Mouse (Mus musculus) C2C12 (cell line): ENCODE results near the gene Celf2. TPM values are rescaled to one million over a fixed set of nuclear protein-coding genes. Genes with fewer than 3 reads are reported as not detected.

ENCODE experiments used
- H3K27me3 ChIP-seq: one replicate; pipeline ENCODE4 v1.6.1; 2011; ENCODE audit not compliant: control insufficient read depth, insufficient read depth, insufficient read length
- H3K36me3 ChIP-seq: one replicate; pipeline ENCODE4 v1.6.1; 2011; ENCODE audit not compliant: control insufficient read depth, insufficient read depth
- H3K4me3 ChIP-seq: one replicate; pipeline ENCODE4 v1.5.1; 2011; ENCODE audit warnings: mild to moderate bottlenecking, control low read depth; ENCODE audit not compliant: poor library complexity, insufficient read depth, severe bottlenecking
- H3K79me2 ChIP-seq: one replicate; pipeline ENCODE4 v1.6.1; 2011; ENCODE audit not compliant: control insufficient read depth, insufficient read depth
- H3K79me3 ChIP-seq: one replicate; pipeline ENCODE4 v1.6.1; 2011; ENCODE audit warnings: low read depth, control low read depth
- H3ac ChIP-seq: one replicate; pipeline ENCODE3; 2011; ENCODE audit warnings: low read depth; ENCODE audit not compliant: control insufficient read depth, insufficient read length
- CEBPB ChIP-seq: IDR thresholded peaks from one replicate; pipeline ENCODE4 v1.6.1; 2011; ENCODE audit warnings: low read depth, mild to moderate bottlenecking, control low read depth, moderate library complexity
- CTCF ChIP-seq: IDR thresholded peaks from one replicate; pipeline ENCODE4 v1.5.1; 2011; ENCODE audit not compliant: control insufficient read depth, insufficient read depth, insufficient read length
- FOSL1 ChIP-seq: IDR thresholded peaks from one replicate; pipeline ENCODE4 v1.8.0; 2011; ENCODE audit warnings: mild to moderate bottlenecking, low read length; ENCODE audit not compliant: poor library complexity, insufficient read depth, severe bottlenecking
- MAX ChIP-seq: IDR thresholded peaks from one replicate; pipeline ENCODE4 v1.6.1; 2011; ENCODE audit warnings: mild to moderate bottlenecking, control low read depth
- MYOD1 ChIP-seq: IDR thresholded peaks from one replicate; pipeline ENCODE4 v1.6.1; 2011; ENCODE audit warnings: low read depth; ENCODE audit not compliant: control insufficient read depth, insufficient read length
- MYOG ChIP-seq: IDR thresholded peaks from one replicate; pipeline ENCODE4 v1.6.1; 2011; ENCODE audit not compliant: control insufficient read depth, insufficient read length; ENCODE audit errors: extremely low read depth
- USF1 ChIP-seq: IDR thresholded peaks from one replicate; pipeline ENCODE4 v1.6.1; 2011; ENCODE audit warnings: low read depth, mild to moderate bottlenecking, control low read depth, moderate library complexity
- polyA plus RNA-seq: library from polyadenylated mRNA; unstranded; fragments of >200 nt; fragmentation: generic; extraction: Trizol; gene quantifications from one replicate; pipeline ENCODE4 v1.2.1, GENCODE M21; 2012; ENCODE audit warnings: missing spikeins

Celf2 gene
- polyA plus RNA-seq, 1 experiment = 14.3 TPM

- TF ChIP-seq MYOD1 (no peak), MYOG (no peak), USF1 (no peak), CTCF (no peak), CEBPB (no peak), FOSL1 (no peak), MAX (no peak)
- Histone ChIP-seq H3K79me3 (no peaks in the 10 kb centered on the region), H3ac (no peak overlapping the region), H3K27me3 (no peaks in the 10 kb centered on the region), H3K36me3 (no peaks in the 10 kb centered on the region), H3K79me2 (peaks cover 14% of the 10 kb centered on the region), H3K4me3 (no peak overlapping the region)
These were observed 425.8 kb downstream of the Celf2 start for GRCm38 (mm10) chr2:7083489-7084090.

GRCm38 (mm10) chr2:7082376-7083025 is 426.9 kb downstream of the Celf2 start:
- H3ac ChIP-seq = no peak overlapping the region
- TF ChIP-seq MYOG = no peak
- no peak for TF ChIP-seq MYOD1
- no peak for TF ChIP-seq USF1
- TF ChIP-seq FOSL1 = no peak
- TF ChIP-seq CEBPB = no peak
- TF ChIP-seq CTCF = no peak
- no peak for TF ChIP-seq MAX

GRCm38 (mm10) chr2:7080794-7081783 is 428.3 kb downstream of the Celf2 start:
- H3K79me2 ChIP-seq = peaks cover 23% of the 10 kb centered on the region
- H3K36me3 ChIP-seq = no peaks in the 10 kb centered on the region
- peaks cover 3% of the 10 kb centered on the region for H3K79me3 ChIP-seq
- H3K4me3 ChIP-seq = peak overlapping the region; percentile 22
- TF ChIP-seq MYOD1 (no peak), CTCF (no peak), USF1 (no peak), MYOG (no peak), MAX (no peak), CEBPB (no peak), FOSL1 (no peak)
- H3ac ChIP-seq = peak overlapping the region; percentile 76
- H3K27me3 ChIP-seq = no peaks in the 10 kb centered on the region

More at GRCm38 (mm10) chr2:7082376-7083025, 426.9 kb downstream of the Celf2 start:
- no peaks in the 10 kb centered on the region for H3K27me3 ChIP-seq
- no peak overlapping the region for H3K4me3 ChIP-seq
- no peaks in the 10 kb centered on the region for H3K36me3 ChIP-seq
- H3K79me2 ChIP-seq = peaks cover 23% of the 10 kb centered on the region
- H3K79me3 ChIP-seq = no peaks in the 10 kb centered on the region

- H3K4me3 ChIP-seq = peak overlapping the region; percentile 22
- H3K36me3 ChIP-seq = no peaks in the 10 kb centered on the region
- TF ChIP-seq CTCF = no peak
- H3K79me3 ChIP-seq = peaks cover 3% of the 10 kb centered on the region
- H3ac ChIP-seq = no peak overlapping the region
- peaks cover 23% of the 10 kb centered on the region for H3K79me2 ChIP-seq
- H3K27me3 ChIP-seq = no peaks in the 10 kb centered on the region
These were observed 429.3 kb downstream of the Celf2 start for GRCm38 (mm10) chr2:7080086-7080485.

DNA sequence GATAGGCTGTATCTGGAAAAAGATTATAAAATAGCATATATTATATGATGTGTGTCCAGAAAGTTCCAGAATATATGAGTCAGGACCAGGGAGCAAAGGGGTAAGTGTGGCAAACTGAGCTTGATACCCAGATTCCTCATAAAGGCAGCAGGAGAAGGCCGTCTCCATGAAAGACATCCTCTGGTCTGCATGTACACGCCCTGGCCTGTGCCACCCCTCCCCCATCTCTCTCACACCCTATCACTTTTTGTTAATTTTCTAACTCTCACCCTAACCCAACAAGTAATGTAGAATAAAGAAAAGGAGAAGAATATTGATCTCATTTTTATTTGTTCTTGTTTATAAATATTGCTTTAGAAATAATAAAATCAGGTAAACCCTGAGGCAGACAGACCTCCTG is 430.0 kb downstream of the Celf2 start:
- H3K36me3 ChIP-seq = no peaks in the 10 kb centered on the region
- no peak overlapping the region for H3ac ChIP-seq
- no peaks in the 10 kb centered on the region for H3K27me3 ChIP-seq
- peaks cover 23% of the 10 kb centered on the region for H3K79me2 ChIP-seq
- TF ChIP-seq MAX (no peak), MYOG (no peak), MYOD1 (no peak), FOSL1 (no peak), CTCF (no peak), CEBPB (no peak), USF1 (no peak)
- H3K79me3 ChIP-seq = peaks cover 3% of the 10 kb centered on the region
- no peak overlapping the region for H3K4me3 ChIP-seq
